Mouse (Mus musculus) cerebellum, adult 9-11 months (tissue): ENCODE results near the gene Crim1.

Experiments used
- DNase-seq: peaks from one replicate; pipeline ENCODE4 v3.0.0; 2022

Gene Crim1

DNA sequence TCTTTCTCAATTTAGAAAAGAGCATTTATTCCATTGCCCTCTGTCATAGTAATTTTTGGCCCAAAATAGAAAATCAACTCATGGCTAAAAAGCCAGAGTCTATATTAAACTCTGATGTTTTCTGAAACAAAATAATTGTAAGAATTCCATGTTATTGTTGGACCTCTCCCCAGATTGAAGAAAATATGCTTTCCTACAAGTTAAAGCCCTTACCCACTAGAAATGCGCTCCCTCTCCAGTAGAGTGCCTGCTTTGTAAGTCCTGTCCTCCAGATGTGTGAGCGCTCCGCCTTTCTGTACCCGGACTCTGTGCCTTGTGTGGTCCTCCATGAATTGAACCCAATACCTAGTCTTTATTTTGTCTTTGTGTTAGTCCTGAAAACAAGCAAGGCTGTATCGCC, 91.0 kb downstream of the Crim1 start:
- DNase-seq, result no peak

DNA sequence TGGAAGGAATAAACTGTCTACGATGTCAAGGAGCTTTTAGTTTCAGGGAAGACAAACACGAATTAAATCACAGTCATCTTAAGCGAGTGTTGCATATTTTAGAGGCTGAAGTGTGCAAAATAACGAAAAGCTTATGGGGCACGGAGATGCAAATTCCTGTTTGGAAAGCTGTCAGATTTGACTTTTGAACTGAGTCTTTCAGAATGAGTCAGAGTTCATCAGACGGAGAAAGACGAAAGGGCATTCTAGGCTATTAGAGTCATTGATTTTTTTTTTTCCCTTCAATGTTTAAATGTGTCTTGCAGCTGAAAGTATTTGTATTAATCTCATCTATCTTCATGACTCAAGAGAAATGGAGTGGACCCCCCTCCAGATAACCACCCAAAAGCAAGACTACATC, 92.3 kb downstream of the Crim1 start:
- DNase-seq, result no peak

DNA sequence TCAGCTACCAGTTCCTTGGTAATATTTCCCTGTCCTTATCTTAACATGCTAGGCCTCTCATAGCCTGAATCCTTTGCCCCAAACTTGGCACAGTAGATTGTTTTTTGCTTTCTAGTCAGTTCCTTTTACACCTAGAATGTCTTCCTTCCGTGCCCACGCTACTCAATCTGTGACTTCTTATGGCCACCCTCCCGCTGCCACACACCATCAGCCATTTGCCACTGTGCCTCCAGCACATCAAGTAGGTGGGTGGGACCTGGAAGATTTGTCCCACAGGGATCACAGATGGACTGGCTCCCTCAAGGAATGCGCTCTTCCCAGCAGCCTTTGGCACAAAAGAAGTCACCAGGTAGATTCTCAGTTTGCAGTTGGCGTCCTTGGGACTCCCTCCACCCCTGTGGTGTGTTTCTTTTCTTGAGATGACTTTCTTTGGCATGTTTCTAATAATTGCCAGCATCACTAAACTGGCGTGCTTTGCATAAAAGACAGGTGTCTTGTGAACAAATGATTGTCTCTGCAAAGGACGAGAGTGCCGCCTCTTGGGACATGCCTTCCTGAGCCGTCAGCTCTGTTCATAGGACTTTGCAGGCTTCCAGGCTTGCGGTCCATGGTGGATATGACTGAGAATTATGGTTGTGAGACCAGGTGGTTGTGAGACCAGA, 92.9 kb downstream of the Crim1 start:
- DNase-seq, result no peak

GRCm38 (mm10) chr17:78295979-78296378, 95.9 kb downstream of the Crim1 start:
- no peak for DNase-seq

GRCm38 (mm10) chr17:78298140-78298539, 98.1 kb downstream of the Crim1 start:
- no peak for DNase-seq

DNA sequence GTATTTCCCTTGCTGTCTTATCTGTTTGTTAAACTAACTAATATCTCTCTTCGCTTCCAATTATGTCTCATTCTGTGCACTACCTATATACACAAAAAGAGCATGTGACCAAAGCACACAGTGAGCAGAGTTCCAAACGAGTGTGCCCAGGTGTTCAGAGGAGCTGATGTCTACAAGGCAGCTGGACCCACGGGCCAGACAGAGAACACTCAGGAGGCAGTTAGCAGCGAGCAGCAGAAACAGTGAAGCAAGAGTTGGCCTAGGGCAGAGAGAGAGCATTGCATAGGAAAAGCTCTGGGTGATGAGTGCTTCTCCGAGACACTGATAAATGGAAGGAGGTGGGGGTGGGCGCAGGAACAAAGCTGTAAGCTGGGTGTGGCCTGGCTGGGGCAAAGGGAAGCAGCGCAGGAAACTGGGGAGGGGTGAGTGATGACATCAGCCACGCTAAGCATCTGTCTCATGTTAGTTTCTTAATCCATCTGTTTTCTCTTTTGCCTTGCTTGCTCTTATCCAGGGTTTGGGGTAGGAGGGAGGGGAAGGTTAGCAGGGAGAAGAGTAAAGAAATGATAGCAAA, 99.0 kb downstream of the Crim1 start:
- no peak for DNase-seq

DNA sequence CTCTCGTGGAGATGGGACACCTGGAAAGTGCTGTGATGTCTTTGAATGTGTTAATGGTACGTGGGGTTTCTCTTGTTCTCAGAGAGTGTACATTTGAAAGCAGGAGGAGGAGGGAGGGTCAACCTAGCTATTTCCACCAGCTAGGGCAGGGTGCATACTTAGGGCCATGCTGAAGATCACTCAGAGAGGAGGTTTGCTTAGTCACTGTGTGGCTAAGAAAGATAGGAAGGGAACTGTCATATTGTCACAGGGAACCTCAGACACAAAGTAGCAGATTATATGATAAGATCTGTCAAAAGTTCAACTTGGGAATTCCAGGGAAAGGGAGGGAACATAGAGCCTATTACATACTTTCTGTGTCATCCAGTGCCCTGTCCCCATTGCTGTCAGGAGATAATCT, 103.0 kb downstream of the Crim1 start:
- DNase-seq, result no peak

GRCm38 (mm10) chr17:78304059-78304458, 104.0 kb downstream of the Crim1 start:
- no peak for DNase-seq

DNA sequence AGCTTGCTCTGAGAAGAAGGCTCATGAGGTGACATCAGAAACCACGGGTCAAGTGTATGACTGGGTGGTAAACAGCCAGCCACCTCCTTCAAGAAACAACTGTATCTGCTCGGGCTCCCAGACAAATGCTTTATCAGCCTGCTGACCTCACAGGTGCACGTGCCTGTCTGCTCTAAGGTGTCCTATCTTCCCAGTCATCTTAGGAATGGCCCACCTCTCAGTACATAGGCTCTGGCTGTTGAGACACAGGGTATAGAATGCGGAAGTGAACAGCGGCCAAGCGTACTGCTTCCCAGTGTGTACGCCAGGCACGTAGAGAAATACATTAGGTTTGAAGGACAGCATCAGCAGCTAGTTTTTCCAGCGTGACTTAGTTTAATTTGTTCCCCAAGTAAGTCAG, 106.4 kb downstream of the Crim1 start:
- DNase-seq, result no peak

DNA sequence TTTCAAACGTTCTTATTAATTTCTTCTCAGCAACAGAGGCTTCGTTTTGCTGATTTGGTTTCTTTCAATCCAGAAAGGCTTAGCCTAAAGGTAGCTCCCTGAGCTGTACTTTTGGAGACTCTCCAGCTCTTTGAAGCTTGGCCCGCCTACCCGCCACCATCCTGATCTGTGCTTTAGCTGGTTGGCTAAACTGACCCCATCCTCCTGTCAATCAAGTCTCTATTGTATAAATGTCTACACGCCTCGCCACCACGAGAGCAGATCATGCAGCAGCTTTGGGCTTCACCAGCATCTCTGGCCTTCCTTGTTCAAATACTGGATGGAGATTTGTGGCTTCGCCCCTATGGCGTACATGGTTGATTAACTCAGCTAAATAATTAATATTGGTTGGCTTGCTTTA, 108.2 kb downstream of the Crim1 start:
- DNase-seq, result no peak

DNA sequence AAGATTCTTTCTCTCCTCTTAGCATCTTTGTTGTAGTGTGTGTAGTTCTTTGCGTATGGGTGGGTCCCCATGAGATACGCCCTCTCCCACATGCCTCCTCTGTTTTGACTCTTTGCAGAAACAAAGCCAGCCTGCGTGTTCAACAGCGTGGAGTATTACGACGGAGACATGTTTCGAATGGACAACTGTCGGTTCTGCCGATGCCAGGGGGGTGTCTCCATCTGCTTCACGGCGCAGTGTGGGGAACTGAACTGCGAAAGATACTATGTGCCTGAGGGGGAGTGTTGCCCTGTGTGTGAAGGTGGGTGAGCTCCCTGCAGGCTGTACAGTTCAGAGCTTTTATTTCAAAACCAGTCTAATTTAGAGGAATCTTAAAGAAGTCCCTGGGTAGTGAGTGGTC, 113.0 kb downstream of the Crim1 start:
- no peak for DNase-seq

DNA sequence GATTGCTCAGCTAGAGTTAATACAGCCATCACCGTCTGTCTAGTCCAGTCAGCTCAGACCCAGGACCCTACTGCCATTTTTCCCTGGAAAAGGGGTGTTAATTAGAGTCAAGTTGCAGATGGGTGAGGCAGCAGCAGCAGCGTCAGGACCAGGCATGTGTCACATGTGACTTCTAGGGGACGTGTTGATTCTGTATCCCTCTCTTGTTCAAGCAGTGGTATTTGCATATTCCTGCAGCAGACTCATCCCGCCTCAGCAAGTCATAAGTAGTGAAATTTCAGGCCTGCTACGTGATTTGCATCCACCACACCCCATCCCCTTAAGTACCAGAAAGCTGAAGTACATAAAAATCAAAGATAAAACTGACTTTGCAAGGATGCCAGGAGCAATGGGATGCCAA, 113.6 kb downstream of the Crim1 start:
- no peak for DNase-seq

DNA sequence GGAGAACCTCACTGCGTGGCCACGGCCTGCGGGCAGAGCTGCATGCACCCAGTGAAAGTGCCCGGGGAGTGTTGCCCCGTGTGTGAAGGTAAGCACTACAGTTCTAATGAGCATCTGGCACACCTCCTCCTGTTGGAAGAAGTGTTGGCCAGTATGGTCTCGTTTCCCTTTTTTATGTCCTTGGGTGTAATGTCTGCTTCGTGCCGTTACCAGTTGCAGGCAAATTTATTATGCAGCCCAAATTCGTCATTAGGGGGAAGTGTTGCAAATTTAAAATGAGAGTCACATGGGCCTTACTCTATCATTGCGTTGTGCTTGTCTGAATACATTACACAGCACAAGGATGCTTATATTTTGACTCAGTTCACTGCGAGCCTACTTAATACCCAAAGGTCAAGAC, 115.6 kb downstream of the Crim1 start:
- no peak for DNase-seq

GRCm38 (mm10) chr17:78317381-78317780, 117.3 kb downstream of the Crim1 start:
- DNase-seq, result no peak

- DNase-seq, result no peak
Measured at GRCm38 (mm10) chr17:78318810-78319209, 118.8 kb downstream of the Crim1 start.

DNA sequence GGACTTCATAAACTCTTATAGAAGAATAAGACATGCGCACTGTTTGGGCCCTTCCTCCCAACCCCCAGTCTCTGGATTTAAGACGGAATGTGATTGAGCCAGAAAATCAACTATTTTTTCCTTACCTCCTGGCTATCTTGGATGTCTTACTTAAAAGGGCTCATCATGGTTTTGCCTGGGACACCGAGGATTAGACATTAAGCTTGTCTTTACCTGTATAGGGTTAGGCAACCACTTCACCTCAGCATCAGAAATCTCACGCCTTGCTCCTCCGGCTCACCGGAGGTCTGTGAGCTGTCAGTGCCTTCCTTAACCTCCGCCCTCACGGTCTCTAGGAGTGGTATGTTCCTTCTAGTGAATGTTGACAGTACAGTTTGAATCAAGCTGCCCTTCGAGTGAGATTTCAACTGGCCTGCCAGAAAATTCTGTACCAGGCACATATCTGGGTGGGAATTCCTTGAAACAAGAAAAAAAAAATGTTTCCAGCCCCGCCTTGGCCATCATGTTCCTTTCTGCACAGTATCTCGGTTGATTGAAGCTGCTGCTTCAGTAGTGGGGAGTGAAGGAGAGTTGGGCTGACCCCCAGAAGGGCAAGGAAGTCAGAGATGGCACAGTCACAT, 121.3 kb downstream of the Crim1 start:
- no peak for DNase-seq

- DNase-seq, result no peak
Measured at GRCm38 (mm10) chr17:78322369-78323335, 122.6 kb downstream of the Crim1 start.

DNA sequence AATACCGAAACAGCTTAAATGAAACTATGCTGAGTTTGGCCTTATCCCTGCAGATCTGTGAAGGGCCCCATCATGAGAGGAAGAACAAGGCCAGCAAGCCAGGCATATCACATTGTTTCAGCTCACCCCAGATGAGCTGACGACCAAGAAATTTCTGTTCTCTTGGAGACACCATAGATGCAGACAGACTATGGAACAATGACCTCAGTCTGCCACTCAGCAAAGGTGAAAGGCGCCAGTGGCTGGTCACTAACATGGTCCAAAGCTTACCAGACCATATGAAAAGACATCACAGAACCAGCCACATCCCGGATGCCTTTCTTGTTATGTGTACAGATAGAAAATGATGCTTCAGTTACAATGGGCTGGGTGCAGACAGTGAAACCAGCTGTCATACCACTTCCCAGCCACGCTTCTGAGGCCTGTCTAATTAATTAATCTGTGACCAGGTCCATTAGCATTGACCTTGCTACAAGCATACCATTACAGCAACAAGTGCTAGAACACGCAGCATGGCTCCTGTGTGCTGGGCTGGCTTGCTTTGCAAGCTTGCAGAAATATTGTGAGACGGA, 125.8 kb downstream of the Crim1 start:
- no peak for DNase-seq

DNA sequence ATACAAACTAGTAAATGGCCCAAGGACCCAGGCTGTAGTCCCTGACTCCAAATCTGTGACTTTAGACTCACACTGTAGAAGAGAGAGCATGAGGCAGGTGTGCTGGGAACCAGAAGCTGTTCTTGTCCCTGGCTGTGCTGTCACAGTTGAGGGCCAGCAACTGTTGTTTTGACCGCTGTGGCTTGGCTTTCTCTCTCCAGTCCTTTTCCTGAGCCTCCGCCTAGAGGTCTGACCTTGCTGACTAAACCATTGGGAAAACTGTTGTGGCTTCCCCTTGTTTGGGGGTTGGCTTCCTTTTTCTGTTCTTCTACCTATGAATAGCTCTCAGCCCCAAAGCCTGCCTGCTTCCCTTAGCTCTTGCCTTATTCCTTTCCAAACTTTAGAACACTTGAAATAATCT, 126.3 kb downstream of the Crim1 start:
- no peak for DNase-seq

GRCm38 (mm10) chr17:78327187-78327586, 127.1 kb downstream of the Crim1 start:
- no peak for DNase-seq

DNA sequence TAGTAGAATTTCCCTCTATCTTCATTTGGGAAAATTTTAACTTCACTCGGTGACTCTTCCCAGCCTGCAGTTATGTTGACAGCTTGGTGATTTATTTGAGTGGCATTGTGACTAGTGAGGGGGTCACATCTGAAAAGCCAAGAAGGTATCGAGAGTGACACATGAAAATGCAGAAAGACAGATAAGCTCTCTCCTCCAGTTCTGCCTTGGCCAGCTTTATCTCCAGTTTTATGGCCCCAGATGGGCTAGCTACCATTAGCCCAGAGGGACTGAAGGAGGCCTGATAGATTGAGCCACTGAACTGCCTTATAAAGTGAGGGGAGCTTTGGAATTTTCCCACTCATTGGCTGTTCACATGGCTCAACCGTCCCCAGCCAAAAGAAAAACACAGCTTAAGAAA, 128.2 kb downstream of the Crim1 start:
- no peak for DNase-seq

- DNase-seq, result no peak
Measured at GRCm38 (mm10) chr17:78331438-78331837, 131.4 kb downstream of the Crim1 start.

DNA sequence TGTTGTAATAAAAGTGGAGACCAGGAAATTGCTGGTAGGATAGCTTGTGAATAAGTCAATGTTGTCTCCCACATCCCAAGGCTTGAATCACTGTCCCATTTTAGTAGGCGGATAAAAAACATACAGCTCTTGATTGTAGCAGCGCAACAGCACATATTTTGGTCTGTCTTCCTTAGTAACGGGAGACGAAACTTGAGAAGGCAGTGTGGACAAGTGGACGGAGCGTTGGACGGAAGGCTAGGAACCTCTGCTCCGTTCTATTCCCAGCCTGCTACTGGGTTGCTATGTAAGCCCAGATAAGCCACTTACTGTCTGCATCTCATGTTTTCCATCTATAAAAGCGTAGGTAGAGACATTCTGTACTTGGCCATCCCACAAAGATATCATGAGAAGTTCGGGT, 133.2 kb downstream of the Crim1 start:
- DNase-seq, result no peak
